Mouse (Mus musculus) limb, embryonic 13.5 days (tissue): Measurements from ENCODE around the gene Slc10a1. TPM values are rescaled to one million over a fixed set of nuclear protein-coding genes. Genes with fewer than 3 reads are reported as not detected.

Source experiments
- ATAC-seq: fragments of 200-750 bp; cut with Nextera tagmentation; 2 replicates; pipeline ENCODE4 v1.8.0; 2017; ENCODE audit warnings: low read depth, moderate number of reproducible peaks, moderate TSS enrichment; ENCODE audit not compliant: low FRiP score
- H3K27ac ChIP-seq: fragments of 300-500 bp; sonication (generic); 2 replicates; pipeline ENCODE4 v1.5.1; 2015; ENCODE audit warnings: inconsistent platforms, mild to moderate bottlenecking, moderate library complexity
- H3K27me3 ChIP-seq: fragments of 300-500 bp; sonication (generic); 2 replicates; pipeline ENCODE4 v1.6.1; 2015; ENCODE audit warnings: mild to moderate bottlenecking, inconsistent platforms
- H3K36me3 ChIP-seq: fragments of 300-500 bp; sonication (generic); 2 replicates; pipeline ENCODE4 v1.6.1; 2015; ENCODE audit warnings: inconsistent platforms, mild to moderate bottlenecking, moderate library complexity
- H3K4me1 ChIP-seq: fragments of 300-500 bp; sonication (generic); 2 replicates; pipeline ENCODE4 v1.6.1; 2015; ENCODE audit warnings: inconsistent platforms
- H3K4me2 ChIP-seq: fragments of 300-500 bp; sonication (generic); replicated peaks from 2 replicates; pipeline ENCODE4 v1.6.1; 2015; ENCODE audit warnings: inconsistent platforms, mild to moderate bottlenecking, moderate library complexity
- H3K4me3 ChIP-seq: fragments of 300-500 bp; sonication (generic); 2 replicates; pipeline ENCODE4 v1.5.1; 2015; ENCODE audit warnings: moderate library complexity, mild to moderate bottlenecking, inconsistent platforms
- H3K9ac ChIP-seq: fragments of 300-500 bp; sonication (generic); 2 replicates; pipeline ENCODE4 v1.6.1; 2015; ENCODE audit warnings: mild to moderate bottlenecking, inconsistent platforms
- H3K9me3 ChIP-seq: fragments of 300-500 bp; sonication (generic); 2 replicates; pipeline ENCODE4 v1.6.1; 2016; ENCODE audit warnings: inconsistent platforms
- WGBS: fragments of 180-500 bp; shearing (Covaris S2); methylation state at CpG from one replicate; pipeline ENCODE4 v1.1.7; 2015; 5-methylcytosine and 5-hydroxymethylcytosine counted together
- polyA plus RNA-seq: library from polyadenylated mRNA; unstranded; fragments of >200 nt; fragmentation: Nextera tagmentation; extraction: Ambion mirVana; gene quantifications from 2 replicates; pipeline ENCODE4 v1.2.1, GENCODE M21; 2015

The Slc10a1 gene
- polyA plus RNA-seq, 1 experiment from 2014 or later: 1.1 TPM

DNA sequence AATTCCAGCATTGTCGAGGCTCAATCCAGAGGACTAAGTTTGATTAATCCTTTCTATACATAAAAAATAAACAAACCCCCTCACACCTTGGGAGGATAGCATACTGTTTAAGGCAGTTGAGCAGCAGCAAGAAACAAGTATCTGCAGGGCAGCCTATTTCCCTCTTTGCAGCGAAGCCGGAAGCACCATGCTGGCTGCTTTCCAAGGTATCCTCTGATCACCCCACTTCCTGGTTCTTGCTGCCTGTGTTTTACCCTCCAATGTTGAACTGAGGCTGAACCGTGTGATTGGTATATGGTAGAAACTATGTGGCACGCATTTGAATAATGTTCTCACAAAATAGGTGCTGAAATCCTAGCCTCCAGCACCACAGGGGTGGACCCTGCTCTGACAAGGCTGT is 29.9 kb downstream of the Slc10a1 start:
- H3K4me1 ChIP-seq: 0 out of 2 replicates have a peak, but pooled peaks cover 2% of the 10 kb centered on the region
- H3K4me2 ChIP-seq: no peak overlapping the region
- H3K9me3 ChIP-seq: no peaks in the 10 kb centered on the region
- ATAC-seq: no peak
- H3K9ac ChIP-seq: no peak overlapping the region
- H3K36me3 ChIP-seq: no peaks in the 10 kb centered on the region
- no peaks in the 10 kb centered on the region for H3K27me3 ChIP-seq
- 63% methylated on average over 5 of the region's 5 CpGs for WGBS
- H3K4me3 ChIP-seq: no peak overlapping the region
- no peak overlapping the region for H3K27ac ChIP-seq

GRCm38 (mm10) chr12:80937331-80938029 is 31.0 kb downstream of the Slc10a1 start:
- H3K27me3 ChIP-seq: no peaks in the 10 kb centered on the region
- no peak overlapping the region for H3K9ac ChIP-seq
- ATAC-seq: no peak
- H3K36me3 ChIP-seq: no peaks in the 10 kb centered on the region
- WGBS: 72% methylated on average over 9 of the region's 9 CpGs
- H3K4me2 ChIP-seq: no peak overlapping the region
- no peak overlapping the region for H3K27ac ChIP-seq
- H3K4me3 ChIP-seq: no peak overlapping the region
- H3K9me3 ChIP-seq: no peaks in the 10 kb centered on the region
- 0 out of 2 replicates have a peak, but pooled peaks cover 2% of the 10 kb centered on the region for H3K4me1 ChIP-seq

DNA sequence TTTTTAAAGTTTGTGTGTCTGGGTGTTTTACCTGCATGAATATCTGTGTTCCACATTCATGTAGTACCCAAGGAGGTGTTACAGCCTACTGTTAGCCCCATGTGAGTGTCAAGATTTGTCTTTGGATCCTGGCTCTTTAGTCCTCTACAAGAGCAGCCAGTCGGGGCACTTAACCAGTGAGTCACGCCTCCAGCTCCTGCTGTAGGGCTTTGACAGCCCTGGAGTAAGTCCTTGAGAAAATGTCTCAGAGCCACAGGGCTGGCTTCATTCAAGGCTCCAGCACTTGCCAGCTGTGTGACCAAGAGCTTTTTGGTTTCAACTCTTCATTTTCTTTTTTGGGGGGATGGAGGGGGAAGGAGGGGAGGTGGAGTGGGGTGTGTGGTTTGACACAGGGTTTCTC is 31.8 kb downstream of the Slc10a1 start:
- no peaks in the 10 kb centered on the region for H3K27me3 ChIP-seq
- H3K27ac ChIP-seq: no peak overlapping the region
- 73% methylated on average over 2 of the region's 2 CpGs for WGBS
- no peaks in the 10 kb centered on the region for H3K36me3 ChIP-seq
- ATAC-seq: no peak
- 0 out of 2 replicates have a peak, but pooled peaks cover 2% of the 10 kb centered on the region for H3K4me1 ChIP-seq
- H3K9me3 ChIP-seq: no peaks in the 10 kb centered on the region
- no peak overlapping the region for H3K4me2 ChIP-seq
- H3K4me3 ChIP-seq: no peak overlapping the region
- no peak overlapping the region for H3K9ac ChIP-seq

- Histone ChIP-seq H3K4me1 (no peaks in the 10 kb centered on the region), H3K4me3 (no peak overlapping the region), H3K27ac (no peak overlapping the region), H3K27me3 (no peaks in the 10 kb centered on the region), H3K9ac (no peak overlapping the region), H3K4me2 (no peak overlapping the region), H3K9me3 (no peaks in the 10 kb centered on the region), H3K36me3 (no peaks in the 10 kb centered on the region)
- WGBS: 93% methylated on average over 1 of the region's 1 CpGs
- ATAC-seq: no peak
These were observed 35.6 kb downstream of the Slc10a1 start for GRCm38 (mm10) chr12:80932865-80933264.

- ATAC-seq: no peak
- no peaks in the 10 kb centered on the region for H3K27me3 ChIP-seq
- no peaks in the 10 kb centered on the region for H3K36me3 ChIP-seq
- no peaks in the 10 kb centered on the region for H3K9me3 ChIP-seq
- no peaks in the 10 kb centered on the region for H3K4me1 ChIP-seq
- 79% methylated on average over 3 of the region's 3 CpGs for WGBS
- H3K27ac ChIP-seq: no peak overlapping the region
- no peak overlapping the region for H3K4me2 ChIP-seq
- H3K9ac ChIP-seq: no peak overlapping the region
- H3K4me3 ChIP-seq: no peak overlapping the region
These were observed 36.9 kb downstream of the Slc10a1 start for GRCm38 (mm10) chr12:80931402-80932140.

DNA sequence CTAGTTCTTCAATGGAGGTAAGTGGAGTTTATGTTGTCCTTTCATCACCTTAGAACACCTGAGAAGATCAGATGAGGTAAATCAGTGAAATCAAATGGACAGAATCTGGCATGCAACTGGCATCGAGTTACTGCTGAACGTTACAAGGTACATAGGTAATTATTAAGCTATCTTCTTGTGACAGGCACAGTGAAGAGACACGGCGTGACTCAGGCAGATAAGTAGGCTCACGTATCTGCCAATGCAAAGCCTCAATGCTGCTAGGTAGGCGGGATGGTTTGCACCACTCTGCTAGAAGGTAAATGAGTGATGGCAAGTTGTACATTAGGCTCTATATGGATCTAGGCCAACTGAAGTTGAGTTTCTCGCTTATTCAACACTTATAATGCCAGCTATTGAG is 38.4 kb downstream of the Slc10a1 start:
- Histone ChIP-seq H3K4me2 (no peak overlapping the region), H3K4me1 (no peaks in the 10 kb centered on the region), H3K27ac (no peak overlapping the region), H3K36me3 (no peaks in the 10 kb centered on the region), H3K9ac (no peak overlapping the region), H3K9me3 (no peaks in the 10 kb centered on the region), H3K27me3 (no peaks in the 10 kb centered on the region), H3K4me3 (no peak overlapping the region)
- ATAC-seq: no peak
- WGBS: 86% methylated on average over 7 of the region's 7 CpGs

- H3K4me3 ChIP-seq: no peak overlapping the region
- ATAC-seq: no peak
- WGBS: 80% methylated on average over 3 of the region's 3 CpGs
- H3K27ac ChIP-seq: no peak overlapping the region
- no peaks in the 10 kb centered on the region for H3K27me3 ChIP-seq
- no peaks in the 10 kb centered on the region for H3K36me3 ChIP-seq
- no peak overlapping the region for H3K9ac ChIP-seq
- no peaks in the 10 kb centered on the region for H3K4me1 ChIP-seq
- no peak overlapping the region for H3K4me2 ChIP-seq
- H3K9me3 ChIP-seq: no peaks in the 10 kb centered on the region
These were observed 39.6 kb downstream of the Slc10a1 start for GRCm38 (mm10) chr12:80928881-80929280.

DNA sequence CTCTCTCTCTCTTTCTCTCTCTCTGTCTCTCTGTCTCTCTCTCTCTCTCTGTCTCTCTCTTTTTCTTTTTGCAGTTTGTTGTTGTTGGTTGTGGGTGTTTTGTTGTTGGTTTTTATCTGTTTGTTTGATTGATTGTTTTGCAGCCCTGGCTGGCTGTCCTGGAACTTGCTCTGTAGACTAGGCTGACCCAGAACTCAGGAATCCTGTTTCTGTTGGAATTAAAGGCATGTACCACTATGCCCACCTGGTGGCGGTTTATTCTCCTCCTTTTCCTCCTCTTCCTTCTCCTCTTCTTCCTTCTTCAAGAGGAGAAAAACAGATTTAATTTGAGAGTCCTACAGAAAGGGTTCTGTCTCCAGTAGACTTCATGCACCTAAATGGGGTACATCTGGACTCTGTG is 41.0 kb downstream of the Slc10a1 start:
- H3K4me1 ChIP-seq: peaks cover 5% of the 10 kb centered on the region; the same call in 1 of the 2 replicates
- H3K36me3 ChIP-seq: no peaks in the 10 kb centered on the region
- no peak overlapping the region for H3K4me3 ChIP-seq
- H3K9me3 ChIP-seq: no peaks in the 10 kb centered on the region
- no peak overlapping the region for H3K9ac ChIP-seq
- WGBS: 57% methylated on average over 1 of the region's 1 CpGs
- H3K27me3 ChIP-seq: no peaks in the 10 kb centered on the region
- ATAC-seq: no peak
- H3K27ac ChIP-seq: no peak overlapping the region
- H3K4me2 ChIP-seq: no peak overlapping the region

- Histone ChIP-seq H3K4me3 (no peak overlapping the region), H3K9ac (no peak overlapping the region), H3K9me3 (no peaks in the 10 kb centered on the region), H3K36me3 (no peaks in the 10 kb centered on the region), H3K4me2 (no peak overlapping the region), H3K4me1 (peaks cover 6% of the 10 kb centered on the region; the same call in 1 of the 2 replicates), H3K27me3 (no peaks in the 10 kb centered on the region), H3K27ac (no peak overlapping the region)
- no peak for ATAC-seq
- WGBS: 91% methylated on average over 4 of the region's 4 CpGs
These were observed 42.0 kb downstream of the Slc10a1 start for GRCm38 (mm10) chr12:80926550-80926949.

- H3K36me3 ChIP-seq: no peaks in the 10 kb centered on the region
- no peak overlapping the region for H3K27ac ChIP-seq
- 55% methylated on average over 7 of the region's 7 CpGs for WGBS
- no peak overlapping the region for H3K4me2 ChIP-seq
- H3K4me1 ChIP-seq: peaks cover 6% of the 10 kb centered on the region; the same call in 1 of the 2 replicates
- H3K27me3 ChIP-seq: no peaks in the 10 kb centered on the region
- no peak overlapping the region for H3K9ac ChIP-seq
- no peak for ATAC-seq
- no peaks in the 10 kb centered on the region for H3K9me3 ChIP-seq
- H3K4me3 ChIP-seq: no peak overlapping the region
These were observed 42.6 kb downstream of the Slc10a1 start for GRCm38 (mm10) chr12:80925919-80926318.

DNA sequence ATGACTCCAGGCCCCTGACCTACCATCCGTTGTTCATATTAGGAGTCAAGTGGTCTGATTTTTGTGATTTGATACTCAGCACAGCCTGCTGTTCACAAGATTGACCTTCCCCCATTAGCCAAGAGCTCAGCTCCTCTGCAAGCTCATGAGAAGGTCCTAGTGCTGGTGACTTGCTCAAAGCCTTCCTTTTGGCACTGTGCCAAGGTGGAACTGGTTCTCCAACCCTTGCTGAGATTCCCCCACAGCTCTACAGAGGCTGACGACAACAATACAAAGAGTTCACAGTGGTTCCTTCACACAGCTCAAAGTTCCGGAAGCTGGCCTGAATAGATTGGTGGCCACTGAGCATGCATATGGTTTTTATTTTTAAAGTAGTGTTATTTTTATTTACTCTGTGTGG is 44.3 kb downstream of the Slc10a1 start:
- Histone ChIP-seq H3K4me2 (no peak overlapping the region), H3K27me3 (no peaks in the 10 kb centered on the region), H3K9me3 (no peaks in the 10 kb centered on the region), H3K9ac (no peak overlapping the region), H3K4me1 (peaks cover 6% of the 10 kb centered on the region; the same call in 1 of the 2 replicates), H3K27ac (no peak overlapping the region), H3K4me3 (no peak overlapping the region), H3K36me3 (no peaks in the 10 kb centered on the region)
- 72% methylated on average over 3 of the region's 3 CpGs for WGBS
- no peak for ATAC-seq

DNA sequence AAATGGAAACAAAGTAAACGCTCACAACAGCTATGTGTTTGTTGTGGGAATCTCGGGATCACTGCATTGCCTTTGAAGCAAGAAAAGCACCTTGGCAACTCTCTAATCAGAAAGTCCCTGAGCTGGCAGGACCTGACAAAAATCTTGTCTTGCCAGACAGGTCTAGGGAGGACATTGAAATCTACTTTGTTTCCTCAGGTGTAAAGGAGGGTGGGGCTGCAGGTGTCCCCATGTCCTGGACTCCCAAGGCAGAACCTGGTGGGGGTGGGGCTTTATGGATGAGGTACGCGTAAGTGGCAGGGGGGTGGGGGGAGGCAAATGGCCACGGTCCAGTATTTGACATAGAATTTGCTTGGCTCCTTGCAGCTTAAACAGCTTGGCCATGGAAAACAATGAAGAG is 44.9 kb downstream of the Slc10a1 start:
- Histone ChIP-seq H3K27ac (no peak overlapping the region), H3K9me3 (no peaks in the 10 kb centered on the region), H3K4me2 (no peak overlapping the region; the same call in 1 of the 2 replicates), H3K27me3 (no peaks in the 10 kb centered on the region), H3K4me1 (peaks cover 6% of the 10 kb centered on the region; the same call in 1 of the 2 replicates), H3K36me3 (no peaks in the 10 kb centered on the region), H3K9ac (no peak overlapping the region), H3K4me3 (no peak overlapping the region)
- ATAC-seq: no peak
- 50% methylated on average over 5 of the region's 5 CpGs for WGBS
